Mouse (Mus musculus) liver, postnatal 0 days (tissue): ENCODE measurements around the gene Usp13.

Source experiments
- CTCF ChIP-seq: sonication (generic); IDR thresholded peaks from 2 replicates; pipeline ENCODE4 v1.5.1; 2016; ENCODE audit warnings: antibody characterized with exemption, low read depth
- EP300 ChIP-seq: IDR thresholded peaks from 2 replicates; pipeline ENCODE4 v1.6.1; 2016; ENCODE audit warnings: antibody characterized with exemption, low read depth, mild to moderate bottlenecking

DNA sequence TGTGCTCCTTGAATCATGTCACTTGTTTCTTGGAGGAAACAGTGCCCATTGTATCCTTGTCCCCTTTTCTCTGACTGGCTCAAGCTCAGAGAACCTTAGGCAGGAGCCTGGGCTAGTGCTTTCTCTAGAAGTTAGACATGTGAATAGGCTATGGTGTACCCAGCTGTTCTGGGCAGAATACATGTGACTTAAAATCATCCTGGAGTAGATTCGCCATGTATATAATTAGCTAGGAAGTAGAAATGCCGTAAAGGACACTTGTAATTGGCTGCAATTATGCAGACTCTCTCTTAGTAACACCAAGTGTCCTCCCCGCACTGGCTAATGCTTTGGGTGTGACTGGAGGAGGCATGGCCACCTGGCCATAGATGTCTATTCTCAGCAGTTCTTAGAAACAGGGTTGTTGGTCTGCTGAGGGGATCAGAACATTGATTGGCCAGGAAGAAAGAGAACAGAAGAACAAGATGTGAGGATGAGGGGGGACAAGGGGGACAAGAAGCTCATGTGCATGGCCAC is 8.7 kb downstream of the Usp13 start:
- TF ChIP-seq CTCF (no peak), EP300 (no peak)
